Mouse (Mus musculus) cerebellum, adult 2 months (tissue): Measurements from ENCODE around the gene Pax5. TPM values are rescaled to one million over a fixed set of nuclear protein-coding genes. Genes with fewer than 3 reads are reported as not detected.
A peak's percentile ranks its signal among the peaks of the same experiment; 100 is the strongest.

ENCODE experiments used
- DNase-seq, 2 experiments: peaks; one replicate each; pipeline ENCODE4 v3.0.0; 2021
- H3K27ac ChIP-seq: fragments of 200-500 bp; 2 replicates; pipeline ENCODE4 v1.5.1; 2012; ENCODE audit warnings: low read length, control low read depth, inconsistent platforms; ENCODE audit not compliant: insufficient read depth
- H3K27me3 ChIP-seq: fragments of 200-500 bp; 2 replicates; pipeline ENCODE4 v1.6.1; 2012; ENCODE audit warnings: inconsistent platforms, mild to moderate bottlenecking, low read length, moderate library complexity; ENCODE audit not compliant: control insufficient read depth, insufficient read depth
- H3K4me1 ChIP-seq: fragments of 200-500 bp; 2 replicates; pipeline ENCODE4 v1.6.1; 2011; ENCODE audit warnings: low read length; ENCODE audit not compliant: control insufficient read depth, insufficient read depth
- H3K4me3 ChIP-seq: fragments of 200-500 bp; replicated peaks from 2 replicates; pipeline ENCODE3; 2011; ENCODE audit warnings: mild to moderate bottlenecking, low read depth, low read length, control low read depth; ENCODE audit not compliant: insufficient read depth
- CTCF ChIP-seq: fragments of 200-500 bp; IDR thresholded peaks from 2 replicates; pipeline ENCODE4 v1.5.1; 2011; ENCODE audit warnings: low read depth, mild to moderate bottlenecking, control low read depth, low read length, moderate library complexity, borderline replicate concordance; ENCODE audit not compliant: insufficient read depth
- POLR2A ChIP-seq: fragments of 200-500 bp; IDR thresholded peaks from 2 replicates; pipeline ENCODE4 v1.6.1; 2011; ENCODE audit warnings: low read length, control low read depth, borderline replicate concordance; ENCODE audit not compliant: insufficient read depth
- WGBS: fragments of 180-500 bp; shearing (Covaris S2); methylation state at CpG from one replicate; pipeline ENCODE4 v1.1.7; 2018; 5-methylcytosine and 5-hydroxymethylcytosine counted together
- polyA plus RNA-seq: library from polyadenylated mRNA; depleted of rRNA; stranded (reverse); fragments of >200 nt; gene quantifications from 2 replicates; pipeline ENCODE4 v1.2.3, GENCODE M21; 2012

Pax5 gene
- polyA plus RNA-seq, 1 experiment = 0.13 TPM

- 80% methylated on average over 4 of the region's 4 CpGs for WGBS
- Histone ChIP-seq H3K4me3 (no peak overlapping the region), H3K4me1 (no peaks in the 10 kb centered on the region), H3K27ac (no peak overlapping the region), H3K27me3 (no peaks in the 10 kb centered on the region; the same call in 1 of the 2 replicates)
- DNase-seq = no peak
- no peak for TF ChIP-seq POLR2A
- TF ChIP-seq CTCF = no peak
Measured at GRCm38 (mm10) chr4:44670380-44670779, 39.9 kb downstream of the Pax5 start.

- WGBS = 95% methylated on average over 7 of the region's 7 CpGs
- peak; percentile 57; the same call in 1 of the 2 replicates for TF ChIP-seq CTCF
- no peak for TF ChIP-seq POLR2A
- H3K4me3 ChIP-seq = no peak overlapping the region
- DNase-seq = peak in 1 of 2 experiments; percentile 18
- H3K27ac ChIP-seq = no peak overlapping the region
- peaks cover under 1% of the 10 kb centered on the region for H3K27me3 ChIP-seq
- H3K4me1 ChIP-seq = no peaks in the 10 kb centered on the region
Measured at GRCm38 (mm10) chr4:44669485-44670181, 40.7 kb downstream of the Pax5 start.

- Histone ChIP-seq H3K27me3 (peaks cover 4% of the 10 kb centered on the region), H3K4me1 (no peaks in the 10 kb centered on the region), H3K27ac (no peak overlapping the region), H3K4me3 (no peak overlapping the region)
- no peak for TF ChIP-seq POLR2A
- no peak for TF ChIP-seq CTCF
- no peak for DNase-seq
- WGBS = 91% methylated on average over 6 of the region's 6 CpGs
Measured at GRCm38 (mm10) chr4:44668574-44668973, 41.7 kb downstream of the Pax5 start.

- no peak for DNase-seq
- H3K27me3 ChIP-seq = peaks cover 4% of the 10 kb centered on the region
- no peak overlapping the region for H3K4me3 ChIP-seq
- 61% methylated on average over 3 of the region's 3 CpGs for WGBS
- no peaks in the 10 kb centered on the region for H3K4me1 ChIP-seq
- no peak overlapping the region for H3K27ac ChIP-seq
- TF ChIP-seq POLR2A = no peak
- no peak for TF ChIP-seq CTCF
Measured at GRCm38 (mm10) chr4:44668172-44668571, 42.1 kb downstream of the Pax5 start.

GRCm38 (mm10) chr4:44667369-44667768 lies 42.9 kb downstream of the Pax5 start:
- Histone ChIP-seq H3K4me3 (no peak overlapping the region), H3K4me1 (no peaks in the 10 kb centered on the region), H3K27ac (no peak overlapping the region), H3K27me3 (peaks cover 4% of the 10 kb centered on the region)
- 88% methylated on average over 6 of the region's 6 CpGs for WGBS
- TF ChIP-seq CTCF (no peak), POLR2A (no peak)
- no peak for DNase-seq

- no peak for DNase-seq
- no peaks in the 10 kb centered on the region for H3K4me1 ChIP-seq
- 46% methylated on average over 6 of the region's 6 CpGs for WGBS
- H3K27me3 ChIP-seq = peaks cover 6% of the 10 kb centered on the region
- no peak overlapping the region for H3K27ac ChIP-seq
- peak overlapping the region; percentile 62 for H3K4me3 ChIP-seq
- no peak for TF ChIP-seq POLR2A
- no peak for TF ChIP-seq CTCF
Measured at GRCm38 (mm10) chr4:44664767-44665056, 45.6 kb downstream of the Pax5 start.

- DNase-seq = peak; percentile 49 to 53
- WGBS = 2% methylated on average over 81 of the region's 81 CpGs
- no peak for TF ChIP-seq CTCF
- no peak for TF ChIP-seq POLR2A
- Histone ChIP-seq H3K27me3 (peaks cover 6% of the 10 kb centered on the region), H3K4me3 (peak overlapping the region; percentile 62), H3K27ac (no peak overlapping the region), H3K4me1 (no peaks in the 10 kb centered on the region)
Measured at GRCm38 (mm10) chr4:44664004-44664766, 46.1 kb downstream of the Pax5 start.

- no peak for TF ChIP-seq POLR2A
- peak in 1 of 2 experiments; percentile 13 for DNase-seq
- 51% methylated on average over 10 of the region's 10 CpGs for WGBS
- Histone ChIP-seq H3K4me1 (no peaks in the 10 kb centered on the region), H3K27me3 (peaks cover 6% of the 10 kb centered on the region; the same call in 1 of the 2 replicates), H3K27ac (no peak overlapping the region), H3K4me3 (no peak overlapping the region)
Measured at GRCm38 (mm10) chr4:44663489-44663888, 46.8 kb downstream of the Pax5 start.
